ENCODE assay signal across 20 mouse cellular contexts in genomic region chr5:147381396-147381795, GRCm38 (mm10). TPM values are rescaled to one million over a fixed set of nuclear protein-coding genes. Genes with fewer than 3 reads are reported as not detected.
DNase-seq lines count a peak whose midpoint lies in the region; ATAC-seq and TF ChIP-seq lines count a peak whose summit lies in the region.
"Had no signal": no experiment of that assay in that cellular context is flagged by ENCODE, and none has a peak within 500 bp of the region (broad histone marks: within the 10 kb centered on the region; RNA-seq: fewer than 3 reads in every experiment).

No protein-coding gene starts in this region.

- no peaks in the 10 kb centered on the region for H3K9me3 ChIP-seq in hindbrain, embryonic 16.5 days (ENCODE audit: control insufficient read depth, low read length)
- no peaks in the 10 kb centered on the region for H3K9me3 ChIP-seq in forebrain, postnatal 0 days (ENCODE audit: low read length)
- H3K9me3 ChIP-seq: embryonic facial prominence, embryonic 10.5 days; limb, embryonic 10.5 days; liver, embryonic 15.5 days; midbrain, embryonic 10.5 days had no signal

- ATAC-seq in hindbrain, embryonic 16.5 days, result no peak
- no peak for ATAC-seq in forebrain, postnatal 0 days
- ATAC-seq: intestine, postnatal 0 days had no signal

- no peaks in the 10 kb centered on the region for H3K4me1 ChIP-seq in hindbrain, embryonic 16.5 days (ENCODE audit: control insufficient read depth, insufficient read depth, low read depth, low read length)
- no peaks in the 10 kb centered on the region for H3K4me1 ChIP-seq in forebrain, postnatal 0 days (ENCODE audit: insufficient read depth)
- H3K4me1 ChIP-seq: embryonic facial prominence, embryonic 10.5 days; limb, embryonic 10.5 days; liver, embryonic 15.5 days; midbrain, embryonic 10.5 days had no signal

- TF ChIP-seq CTCF in forebrain, postnatal 0 days (IDR thresholded peaks at IDR 0.05; ENCODE audit: low read depth), result no peak

- no peak overlapping the region for H3K27ac ChIP-seq in hindbrain, embryonic 16.5 days (ENCODE audit: low read depth, low read length)
- no peak overlapping the region for H3K27ac ChIP-seq in forebrain, postnatal 0 days (ENCODE audit: low read depth, low read length)
- H3K27ac ChIP-seq: embryonic facial prominence, embryonic 10.5 days; limb, embryonic 10.5 days; liver, embryonic 15.5 days; midbrain, embryonic 10.5 days; stomach, postnatal 0 days had no signal

- no peaks in the 10 kb centered on the region for H3K27me3 ChIP-seq in hindbrain, embryonic 16.5 days (replicated peaks; ENCODE audit: control insufficient read depth, insufficient read depth, low read length)
- no peaks in the 10 kb centered on the region for H3K27me3 ChIP-seq in forebrain, postnatal 0 days (ENCODE audit: insufficient read depth, low read length)
- H3K27me3 ChIP-seq: liver, embryonic 15.5 days had no signal

- DNase-seq in heart, postnatal 4 days, result peak; percentile 50
- no peak for DNase-seq in heart, adult 9 months (ENCODE audit: low spot score in 2 of 2)
- peak; percentile 39 to 40 for DNase-seq in right cerebral cortex, postnatal 10 days (ENCODE audit: low spot score in 2 of 2)
- DNase-seq in right cerebral cortex, postnatal 36 days (ENCODE audit: low spot score in 2 of 2), result no peak
- peak; percentile 78 for DNase-seq in forelimb bud, embryonic 11.5 days (ENCODE audit: low read depth, low spot score)
- DNase-seq in forebrain, postnatal 0 days, result no peak
- DNase-seq: cerebellum, postnatal 10 days; kidney, postnatal 14 days; lung, postnatal 14 days; spleen, adult 18-20 months; thymus, postnatal 4 days had no signal

- no peaks in the 10 kb centered on the region for H3K36me3 ChIP-seq in hindbrain, embryonic 16.5 days (ENCODE audit: control insufficient read depth, insufficient read depth, low read length)
- H3K36me3 ChIP-seq in forebrain, postnatal 0 days (ENCODE audit: insufficient read depth), result no peaks in the 10 kb centered on the region
- H3K36me3 ChIP-seq: embryonic facial prominence, embryonic 10.5 days; limb, embryonic 10.5 days; liver, embryonic 15.5 days; midbrain, embryonic 10.5 days had no signal

- H3K9ac ChIP-seq in hindbrain, embryonic 16.5 days (ENCODE audit: low read depth, low read length), result no peak overlapping the region
- H3K9ac ChIP-seq in forebrain, postnatal 0 days, result no peak overlapping the region
- H3K9ac ChIP-seq: liver, embryonic 15.5 days had no signal

- no peak overlapping the region for H3K4me3 ChIP-seq in hindbrain, embryonic 16.5 days (ENCODE audit: low read length)
- H3K4me3 ChIP-seq in forebrain, postnatal 0 days (ENCODE audit: low read depth, low read length), result no peak overlapping the region
- H3K4me3 ChIP-seq: embryonic facial prominence, embryonic 10.5 days; limb, embryonic 10.5 days; liver, embryonic 15.5 days; midbrain, embryonic 10.5 days had no signal

- no peak overlapping the region for H3K4me2 ChIP-seq in hindbrain, embryonic 16.5 days (ENCODE audit: low read length)
- H3K4me2 ChIP-seq in forebrain, postnatal 0 days (ENCODE audit: low read depth), result no peak overlapping the region
- H3K4me2 ChIP-seq: liver, embryonic 15.5 days had no signal

- WGBS in hindbrain, embryonic 16.5 days, result 92% methylated on average over 10 of the region's 10 CpGs
- 90% methylated on average over 10 of the region's 10 CpGs for WGBS in forebrain, postnatal 0 days

RNA-seq across cellular contexts. Expression of gene Flt3, which starts 18.9 kb away (rescaled TPM):
- total RNA-seq in heart, postnatal 4 days (2021), result not detected
- polyA plus RNA-seq in hindbrain, embryonic 16.5 days (2015; fragmentation: Nextera tagmentation; extraction: Ambion mirVana), result 1.8 and 2.3 TPM in 2 replicates
- total RNA-seq in forebrain, postnatal 0 days (2014; rRNA removed), result 0.77 and 0.86 TPM in 2 replicates
- 0.35 and 0.68 TPM in 2 replicates for polyA plus RNA-seq in forebrain, postnatal 0 days (2015; fragmentation: Nextera tagmentation; extraction: Ambion mirVana)

RNA-seq across cellular contexts. Expression of gene Pan3, which starts 48.6 kb away (rescaled TPM):
- 10 to 100 TPM; 57.2 to 58.4 TPM for total RNA-seq in heart, postnatal 4 days (2021)
- 36.4 and 52.7 TPM in 2 replicates for polyA plus RNA-seq in hindbrain, embryonic 16.5 days (2015; fragmentation: Nextera tagmentation; extraction: Ambion mirVana)
- 50.5 and 68.0 TPM in 2 replicates for total RNA-seq in forebrain, postnatal 0 days (2014; rRNA removed)
- 39.0 and 52.6 TPM in 2 replicates for polyA plus RNA-seq in forebrain, postnatal 0 days (2015; fragmentation: Nextera tagmentation; extraction: Ambion mirVana)

RNA-seq across cellular contexts. Expression of gene Urad, which starts 59.2 kb away (rescaled TPM):
- total RNA-seq in heart, postnatal 4 days (2021), result not detected
- polyA plus RNA-seq in hindbrain, embryonic 16.5 days (2015; fragmentation: Nextera tagmentation; extraction: Ambion mirVana), result not detected in 2 replicates
- total RNA-seq in forebrain, postnatal 0 days (2014; rRNA removed), result not detected in 2 replicates
- polyA plus RNA-seq in forebrain, postnatal 0 days (2015; fragmentation: Nextera tagmentation; extraction: Ambion mirVana), result not detected in 2 replicates
- total RNA-seq: heart, adult 18-20 months; hematopoietic stem cell, adult 5-6 weeks had no signal
- polyA plus RNA-seq: embryonic facial prominence, embryonic 10.5 days; limb, embryonic 10.5 days; midbrain, embryonic 10.5 days; stomach, postnatal 0 days had no signal

Comparison
In these comparisons a context has a peak if more than half of its experiments do, and no peak if none do; other contexts are left out.
1. DNase-seq: peak in heart, postnatal 4 days (single experiment), right cerebral cortex, postnatal 10 days (2 of 2) and forelimb bud, embryonic 11.5 days (single experiment); none in heart, adult 9 months (0 of 2), right cerebral cortex, postnatal 36 days (0 of 2) and forebrain, postnatal 0 days (single experiment).